Mouse (Mus musculus) kidney, postnatal 10 days (tissue): ENCODE measurements around the gene 1600015I10Rik.
A peak's percentile ranks its signal among the peaks of the same experiment; 100 is the strongest.
"Not testable (repeated sequence)": the region's sequence is repeated elsewhere in the genome, so short reads cannot be mapped to it uniquely, and the experiment has no call there.

Source experiments
- DNase-seq: peaks from one replicate; pipeline ENCODE4 v3.0.0; 2021; ENCODE audit warnings: mixed read lengths

Gene 1600015I10Rik

GRCm38 (mm10) chr6:48929595-48929994, at the start of gene 1600015I10Rik:
1600015I10Rik (plus strand) TSS chr6:48929895.
- DNase-seq = no peak

- DNase-seq = no peak
Observed at GRCm38 (mm10) chr6:48894203-48894602, 35.5 kb upstream of the 1600015I10Rik start.

GRCm38 (mm10) chr6:48894938-48895818, 34.5 kb upstream of the 1600015I10Rik start:
- no peak for DNase-seq

- DNase-seq = no peak
Observed at GRCm38 (mm10) chr6:48895941-48896340, 33.8 kb upstream of the 1600015I10Rik start.

- no peak for DNase-seq
Observed at GRCm38 (mm10) chr6:48896956-48897355, 32.7 kb upstream of the 1600015I10Rik start.

GRCm38 (mm10) chr6:48901316-48901715, 28.4 kb upstream of the 1600015I10Rik start:
- not testable (repeated sequence) for DNase-seq

GRCm38 (mm10) chr6:48902511-48903406, 26.9 kb upstream of the 1600015I10Rik start:
- DNase-seq = peak; percentile 62

- DNase-seq = no peak
Observed at GRCm38 (mm10) chr6:48903437-48903836, 26.3 kb upstream of the 1600015I10Rik start.

GRCm38 (mm10) chr6:48905606-48906005, 24.1 kb upstream of the 1600015I10Rik start:
- no peak for DNase-seq

GRCm38 (mm10) chr6:48906371-48906770, 23.3 kb upstream of the 1600015I10Rik start:
- no peak for DNase-seq

GRCm38 (mm10) chr6:48909229-48909628, 20.5 kb upstream of the 1600015I10Rik start:
- no peak for DNase-seq

GRCm38 (mm10) chr6:48912033-48912432, 17.7 kb upstream of the 1600015I10Rik start:
- peak; percentile 43 for DNase-seq

- peak; percentile 24 for DNase-seq
Observed at GRCm38 (mm10) chr6:48913587-48913986, 16.1 kb upstream of the 1600015I10Rik start.

- DNase-seq = no peak
Observed at GRCm38 (mm10) chr6:48949596-48949995, 19.9 kb downstream of the 1600015I10Rik start.

- no peak for DNase-seq
Observed at GRCm38 (mm10) chr6:48950676-48951075, 21.0 kb downstream of the 1600015I10Rik start.

- no peak for DNase-seq
Observed at GRCm38 (mm10) chr6:48951630-48952029, 21.9 kb downstream of the 1600015I10Rik start.

- no peak for DNase-seq
Observed at GRCm38 (mm10) chr6:48953220-48953619, 23.5 kb downstream of the 1600015I10Rik start.

- DNase-seq = no peak
Observed at GRCm38 (mm10) chr6:48954211-48954610, 24.5 kb downstream of the 1600015I10Rik start.

- DNase-seq = peak; percentile 89
Observed at GRCm38 (mm10) chr6:48954946-48955345, 25.3 kb downstream of the 1600015I10Rik start.

GRCm38 (mm10) chr6:48956785-48957184, 27.1 kb downstream of the 1600015I10Rik start:
- no peak for DNase-seq

GRCm38 (mm10) chr6:48958053-48958452, 28.4 kb downstream of the 1600015I10Rik start:
- DNase-seq = peak; percentile 63

- peak; percentile 33 for DNase-seq
Observed at GRCm38 (mm10) chr6:48959151-48959550, 29.5 kb downstream of the 1600015I10Rik start.

- not testable (repeated sequence) for DNase-seq
Observed at GRCm38 (mm10) chr6:48966696-48967095, 37.0 kb downstream of the 1600015I10Rik start.
